Mouse (Mus musculus) embryonic facial prominence, embryonic 13.5 days (tissue): ENCODE results near the gene Slc25a20. TPM values are rescaled to one million over a fixed set of nuclear protein-coding genes. Genes with fewer than 3 reads are reported as not detected.
A peak's percentile ranks its signal among the peaks of the same experiment; 100 is the strongest.

Experiments
- ATAC-seq: fragments of 200-750 bp; cut with Nextera tagmentation; 2 replicates; pipeline ENCODE4 v1.8.0; 2017; ENCODE audit warnings: low read depth; ENCODE audit not compliant: insufficient number of reproducible peaks, insufficient read depth, low FRiP score, low TSS enrichment
- H3K27ac ChIP-seq: fragments of 300-500 bp; sonication (generic); 2 replicates; pipeline ENCODE4 v1.5.1; 2015; ENCODE audit warnings: moderate library complexity, mild to moderate bottlenecking, inconsistent platforms
- H3K27me3 ChIP-seq: fragments of 300-500 bp; sonication (generic); 2 replicates; pipeline ENCODE4 v1.6.1; 2015; ENCODE audit warnings: mild to moderate bottlenecking, inconsistent platforms
- H3K36me3 ChIP-seq: fragments of 300-500 bp; sonication (generic); 2 replicates; pipeline ENCODE4 v1.6.1; 2015; ENCODE audit warnings: mild to moderate bottlenecking, inconsistent platforms
- H3K4me1 ChIP-seq: fragments of 300-500 bp; sonication (generic); 2 replicates; pipeline ENCODE4 v1.6.1; 2015; ENCODE audit warnings: inconsistent platforms
- H3K4me2 ChIP-seq: fragments of 300-500 bp; sonication (generic); 2 replicates; pipeline ENCODE4 v1.6.1; 2015; ENCODE audit warnings: moderate library complexity, mild to moderate bottlenecking, inconsistent platforms
- H3K4me3 ChIP-seq: fragments of 300-500 bp; sonication (generic); 2 replicates; pipeline ENCODE4 v1.5.1; 2015; ENCODE audit warnings: mild to moderate bottlenecking, inconsistent platforms
- H3K9ac ChIP-seq: fragments of 300-500 bp; sonication (generic); 2 replicates; pipeline ENCODE4 v1.6.1; 2015; ENCODE audit warnings: mild to moderate bottlenecking, inconsistent platforms
- H3K9me3 ChIP-seq: fragments of 300-500 bp; sonication (generic); 2 replicates; pipeline ENCODE4 v1.6.1; 2016; ENCODE audit warnings: inconsistent platforms
- WGBS: fragments of 180-500 bp; shearing (Covaris S2); methylation state at CpG from one replicate; pipeline ENCODE4 v1.1.7; 2015; ENCODE audit warnings: mixed read lengths; 5-methylcytosine and 5-hydroxymethylcytosine counted together
- polyA plus RNA-seq: library from polyadenylated mRNA; unstranded; fragments of >200 nt; fragmentation: Nextera tagmentation; extraction: Ambion mirVana; gene quantifications from 2 replicates; pipeline ENCODE4 v1.2.1, GENCODE M21; 2015

Gene Slc25a20
- polyA plus RNA-seq, 1 experiment from 2014 or later: 47.1 TPM

DNA sequence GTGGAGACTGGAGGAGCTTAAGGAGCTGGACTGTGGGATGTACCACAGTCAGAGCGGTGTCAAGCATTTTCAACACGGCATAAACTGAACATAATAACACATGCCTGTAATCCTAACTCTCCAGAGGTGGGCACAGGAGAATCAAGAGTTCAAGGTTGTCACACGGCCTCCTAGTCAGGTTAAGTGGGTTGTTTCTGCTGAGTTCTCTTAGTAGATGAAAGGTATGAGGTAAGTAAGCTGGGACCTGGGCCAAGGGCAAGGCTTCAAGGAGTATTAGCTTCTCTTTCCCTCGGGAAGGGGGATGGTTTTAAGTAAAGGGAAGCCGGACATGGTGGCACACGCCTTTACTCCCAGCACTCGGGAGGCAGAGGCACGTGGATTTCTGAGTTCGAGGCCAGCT is 26.6 kb downstream of the Slc25a20 start:
- H3K9ac ChIP-seq: no peak overlapping the region
- H3K36me3 ChIP-seq: peaks cover 16% of the 10 kb centered on the region
- peaks cover 12% of the 10 kb centered on the region for H3K4me1 ChIP-seq
- WGBS: 70% methylated on average over 9 of the region's 9 CpGs
- no peak for ATAC-seq
- no peak overlapping the region for H3K27ac ChIP-seq
- H3K4me2 ChIP-seq: no peak overlapping the region
- H3K9me3 ChIP-seq: no peaks in the 10 kb centered on the region
- H3K4me3 ChIP-seq: no peak overlapping the region
- H3K27me3 ChIP-seq: no peaks in the 10 kb centered on the region

- Histone ChIP-seq H3K9ac (no peak within 1 kb of the TSS), H3K4me2 (no peak within 1 kb of the TSS), H3K27ac (no peak within 1 kb of the TSS), H3K27me3 (no peaks in the 10 kb centered on the region), H3K9me3 (no peaks in the 10 kb centered on the region), H3K4me3 (no peak within 1 kb of the TSS), H3K36me3 (peaks cover 12% of the 10 kb centered on the region), H3K4me1 (peaks cover 18% of the 10 kb centered on the region)
- ATAC-seq: no peak
- 68% methylated on average over 1 of the region's 1 CpGs for WGBS
Measured at GRCm38 (mm10) chr9:108689106-108689505, 27.2 kb downstream of the Slc25a20 start, which contains the start of gene Prkar2a. Gene Prkar2a (plus strand): TSS chr9:108689314.

DNA sequence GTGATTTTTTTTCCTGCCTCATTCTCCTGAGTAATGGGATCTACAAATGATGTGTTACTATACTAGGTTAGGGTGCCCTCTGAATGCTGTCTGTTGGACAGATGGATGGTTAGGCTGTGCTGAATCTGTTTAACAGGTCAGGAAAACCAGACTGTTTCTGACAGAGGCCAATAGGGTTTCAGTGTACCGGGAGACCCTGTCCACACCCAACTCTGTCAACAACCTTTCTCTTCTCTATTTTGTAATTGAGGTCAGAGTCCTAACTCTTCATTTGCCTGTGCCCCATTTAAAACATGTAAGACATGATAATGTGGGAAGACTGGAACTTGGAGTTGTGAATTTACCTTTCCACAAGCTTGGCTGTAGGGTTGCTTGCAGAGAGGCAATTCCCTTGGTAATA is 28.1 kb downstream of the Slc25a20 start:
- Histone ChIP-seq H3K27me3 (no peaks in the 10 kb centered on the region), H3K9ac (no peak overlapping the region), H3K4me1 (peaks cover 18% of the 10 kb centered on the region), H3K9me3 (no peaks in the 10 kb centered on the region), H3K4me2 (no peak overlapping the region), H3K4me3 (no peak overlapping the region), H3K27ac (no peak overlapping the region), H3K36me3 (peaks cover 5% of the 10 kb centered on the region; the same call in 1 of the 2 replicates)
- 83% methylated on average over 1 of the region's 1 CpGs for WGBS
- no peak for ATAC-seq

- no peaks in the 10 kb centered on the region for H3K9me3 ChIP-seq
- peaks cover 18% of the 10 kb centered on the region for H3K4me1 ChIP-seq
- no peak overlapping the region for H3K27ac ChIP-seq
- ATAC-seq: no peak
- H3K9ac ChIP-seq: no peak overlapping the region
- WGBS: 88% methylated on average over 6 of the region's 6 CpGs
- H3K4me2 ChIP-seq: no peak overlapping the region
- no peaks in the 10 kb centered on the region for H3K36me3 ChIP-seq
- H3K4me3 ChIP-seq: no peak overlapping the region
- no peaks in the 10 kb centered on the region for H3K27me3 ChIP-seq
Measured at GRCm38 (mm10) chr9:108690914-108691313, 29.0 kb downstream of the Slc25a20 start.

DNA sequence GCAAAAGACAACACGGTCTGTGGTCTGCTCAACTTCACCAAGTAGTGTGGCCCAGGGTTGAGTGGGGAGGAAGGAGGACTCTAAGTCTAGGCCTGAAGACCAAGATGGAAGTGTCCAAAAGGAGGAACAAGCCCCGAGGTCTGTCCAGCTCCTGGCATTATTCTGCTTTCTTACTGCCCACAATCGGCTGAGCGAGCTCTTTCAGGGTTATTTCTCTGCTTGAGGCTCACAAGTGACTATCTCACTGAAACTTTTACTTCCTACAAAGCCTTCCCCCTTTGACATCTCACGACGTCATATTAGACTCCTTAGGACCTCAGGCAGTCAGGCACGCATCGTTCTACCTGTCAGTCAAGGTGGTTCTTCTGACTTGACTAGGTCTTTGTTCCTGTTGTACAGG is 29.5 kb downstream of the Slc25a20 start:
- Histone ChIP-seq H3K4me2 (peak overlapping the region; percentile 90), H3K27me3 (no peaks in the 10 kb centered on the region), H3K36me3 (no peaks in the 10 kb centered on the region), H3K4me3 (peak overlapping the region; percentile 81), H3K9ac (peak overlapping the region; percentile 88), H3K9me3 (no peaks in the 10 kb centered on the region), H3K4me1 (peaks cover 18% of the 10 kb centered on the region), H3K27ac (peak overlapping the region; percentile 57)
- no peak for ATAC-seq
- 59% methylated on average over 8 of the region's 8 CpGs for WGBS

DNA sequence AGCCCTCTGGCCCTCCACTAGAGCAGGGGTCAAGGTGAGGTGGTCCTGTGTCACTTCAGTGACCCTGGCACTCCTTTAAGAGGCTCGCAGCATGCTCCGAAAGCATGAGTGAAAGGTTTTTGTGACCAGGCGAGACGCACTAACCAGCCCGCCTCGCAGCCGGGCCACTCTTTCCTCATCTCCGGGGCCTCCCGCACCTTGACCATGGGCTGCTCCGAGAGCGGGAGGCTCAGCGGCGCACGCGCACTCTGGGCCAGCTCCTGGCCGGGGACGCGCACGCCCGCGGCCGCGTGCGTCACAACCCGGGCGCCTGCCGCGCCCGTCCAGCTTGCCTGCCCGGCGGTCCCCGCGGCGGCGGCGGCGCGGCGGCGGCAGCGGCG is 29.9 kb downstream of the Slc25a20 start:
- Histone ChIP-seq H3K4me2 (peak overlapping the region; percentile 90), H3K27me3 (no peaks in the 10 kb centered on the region), H3K9ac (peak overlapping the region; percentile 88), H3K4me3 (peak overlapping the region; percentile 81), H3K27ac (peak overlapping the region; percentile 57), H3K9me3 (no peaks in the 10 kb centered on the region), H3K36me3 (no peaks in the 10 kb centered on the region), H3K4me1 (peaks cover 18% of the 10 kb centered on the region)
- WGBS: under 1% methylated on average over 34 of the region's 42 CpGs
- ATAC-seq: peak; percentile 83

DNA sequence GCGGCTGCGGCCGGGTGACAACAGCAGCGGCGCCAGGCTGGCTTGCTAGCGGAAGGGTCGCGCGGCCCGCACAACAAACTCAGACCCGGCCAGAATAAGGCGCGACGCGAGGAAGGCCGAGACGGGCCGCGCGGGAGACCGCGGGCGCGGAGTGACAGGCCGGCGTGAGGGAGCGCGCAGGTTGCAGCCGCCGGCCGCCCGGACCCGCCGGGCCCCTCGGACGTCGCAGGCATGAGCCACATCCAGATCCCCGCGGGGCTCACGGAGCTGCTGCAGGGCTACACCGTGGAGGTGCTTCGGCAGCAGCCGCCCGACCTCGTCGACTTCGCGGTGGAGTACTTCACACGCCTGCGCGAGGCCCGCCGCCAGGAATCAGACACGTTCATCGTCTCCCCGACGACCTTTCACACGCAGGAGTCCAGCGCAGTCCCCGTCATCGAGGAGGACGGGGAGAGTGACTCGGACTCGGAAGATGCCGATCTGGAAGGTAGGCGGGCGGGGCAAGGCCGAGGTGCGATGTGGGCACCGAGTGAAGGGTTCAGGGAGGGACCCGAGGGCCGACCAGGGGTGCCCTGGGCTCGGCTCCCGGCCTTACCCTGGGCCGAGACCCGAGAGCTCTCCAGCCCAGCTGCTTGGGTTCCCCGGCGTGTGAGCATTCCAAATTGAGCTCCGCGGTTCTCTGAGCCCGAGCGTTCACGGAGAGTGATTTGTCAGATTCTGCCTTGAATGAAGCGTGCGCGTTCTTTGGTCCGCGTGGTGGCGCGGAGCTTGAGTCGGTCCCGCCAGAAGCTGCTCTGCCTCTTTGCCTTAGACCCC is 30.5 kb downstream of the Slc25a20 start:
- Histone ChIP-seq H3K4me1 (peaks cover 18% of the 10 kb centered on the region), H3K4me2 (peak overlapping the region; percentile 90), H3K9ac (peak overlapping the region; percentile 88), H3K27me3 (no peaks in the 10 kb centered on the region), H3K9me3 (no peaks in the 10 kb centered on the region), H3K27ac (peak overlapping the region; percentile 28), H3K36me3 (no peaks in the 10 kb centered on the region), H3K4me3 (peak overlapping the region; percentile 81)
- peak; percentile 53; the same call in 1 of the 2 replicates for ATAC-seq
- under 1% methylated on average over 89 of the region's 92 CpGs for WGBS

- Histone ChIP-seq H3K9me3 (no peaks in the 10 kb centered on the region), H3K4me1 (peaks cover 18% of the 10 kb centered on the region), H3K27ac (no peak overlapping the region), H3K9ac (peak overlapping the region; percentile 52), H3K36me3 (0 out of 2 replicates have a peak, but pooled peaks cover 4% of the 10 kb centered on the region), H3K4me3 (peak overlapping the region; percentile 1; the same call in 1 of the 2 replicates), H3K27me3 (no peaks in the 10 kb centered on the region), H3K4me2 (peak overlapping the region; percentile 90)
- 81% methylated on average over 4 of the region's 4 CpGs for WGBS
- ATAC-seq: no peak
Measured at GRCm38 (mm10) chr9:108693946-108694345, 32.1 kb downstream of the Slc25a20 start.

DNA sequence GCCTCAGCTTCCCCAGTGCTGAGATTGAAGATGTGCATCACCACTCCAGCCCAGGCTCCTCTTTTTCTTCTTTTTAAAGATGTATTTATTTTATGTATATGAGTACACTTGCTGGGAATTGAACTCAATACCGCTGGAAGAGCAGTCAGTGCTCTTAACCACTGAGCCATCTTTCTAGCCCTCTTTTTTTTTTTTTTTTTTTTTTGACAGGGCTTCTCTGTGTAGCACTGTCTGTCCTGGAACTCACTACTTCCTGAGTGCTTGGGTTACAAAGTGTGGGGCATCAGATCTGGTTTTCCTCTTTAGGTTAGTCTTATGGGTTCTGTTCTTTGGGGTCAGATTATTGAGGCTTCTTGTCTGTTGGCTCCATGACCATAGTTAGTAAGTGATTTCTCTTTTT is 32.6 kb downstream of the Slc25a20 start:
- Histone ChIP-seq H3K9me3 (no peaks in the 10 kb centered on the region), H3K27me3 (no peaks in the 10 kb centered on the region), H3K4me1 (peaks cover 18% of the 10 kb centered on the region), H3K4me3 (no peak overlapping the region), H3K36me3 (peaks cover 7% of the 10 kb centered on the region; the same call in 1 of the 2 replicates), H3K4me2 (no peak overlapping the region), H3K9ac (no peak overlapping the region), H3K27ac (no peak overlapping the region)
- WGBS: 100% methylated on average over 1 of the region's 1 CpGs
- ATAC-seq: no peak

- H3K4me3 ChIP-seq: no peak overlapping the region
- no peak for ATAC-seq
- peaks cover 8% of the 10 kb centered on the region; the same call in 1 of the 2 replicates for H3K36me3 ChIP-seq
- H3K4me2 ChIP-seq: no peak overlapping the region
- 0 out of 2 replicates have a peak, but pooled peaks cover 4% of the 10 kb centered on the region for H3K4me1 ChIP-seq
- no peak overlapping the region for H3K9ac ChIP-seq
- no peaks in the 10 kb centered on the region for H3K9me3 ChIP-seq
- no peak overlapping the region for H3K27ac ChIP-seq
- no peaks in the 10 kb centered on the region for H3K27me3 ChIP-seq
Measured at GRCm38 (mm10) chr9:108702476-108702875, 40.6 kb downstream of the Slc25a20 start.

DNA sequence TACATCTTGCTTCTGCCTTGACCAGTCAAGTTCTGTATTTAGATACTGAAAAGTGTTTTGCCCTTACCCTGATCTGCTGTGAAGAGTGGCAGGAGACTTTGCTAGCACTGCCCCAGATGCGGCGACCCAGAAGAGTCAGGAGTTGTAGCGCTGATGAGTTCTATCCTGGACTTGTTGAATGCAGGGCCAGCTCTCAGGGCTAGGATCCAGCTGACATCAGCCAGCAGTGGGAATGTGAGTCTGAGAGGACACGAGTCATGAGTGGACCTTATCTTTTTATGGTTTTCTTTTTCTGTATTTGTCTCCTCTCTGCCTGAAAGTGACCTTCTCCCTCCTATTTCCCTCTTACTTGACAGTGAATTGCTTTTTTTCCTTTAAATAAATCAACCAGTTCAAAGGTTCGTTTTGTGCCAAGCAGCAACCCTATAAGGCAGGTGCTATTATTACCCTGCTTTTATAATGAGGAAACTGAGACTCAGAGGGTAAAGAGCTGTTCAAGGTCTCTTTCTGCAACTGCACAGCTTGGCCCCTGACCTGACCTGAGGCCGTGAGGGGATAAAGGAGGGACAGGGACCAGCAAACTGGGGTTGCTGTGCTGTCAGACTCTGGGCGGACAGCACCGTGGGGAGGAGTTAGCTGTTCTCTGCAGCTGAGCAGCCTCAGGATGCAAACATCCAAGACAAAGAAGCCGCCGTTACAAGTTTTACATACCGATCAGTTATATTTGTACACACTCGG is 41.7 kb downstream of the Slc25a20 start:
- Histone ChIP-seq H3K4me3 (no peak overlapping the region), H3K27me3 (no peaks in the 10 kb centered on the region), H3K9me3 (no peaks in the 10 kb centered on the region), H3K4me2 (no peak overlapping the region), H3K27ac (no peak overlapping the region), H3K36me3 (peaks cover 4% of the 10 kb centered on the region; the same call in 1 of the 2 replicates), H3K4me1 (0 out of 2 replicates have a peak, but pooled peaks cover 4% of the 10 kb centered on the region), H3K9ac (no peak overlapping the region)
- WGBS: 46% methylated on average over 12 of the region's 12 CpGs
- ATAC-seq: no peak
